Mouse (Mus musculus) retina, adult 2 months (tissue): Measurements from ENCODE around the gene Mocs1.

Experiments
- DNase-seq: peaks from one replicate; pipeline ENCODE4 v3.0.0-alpha.2; 2012; ENCODE audit warnings: low read depth, low spot score

Mocs1 gene

DNA sequence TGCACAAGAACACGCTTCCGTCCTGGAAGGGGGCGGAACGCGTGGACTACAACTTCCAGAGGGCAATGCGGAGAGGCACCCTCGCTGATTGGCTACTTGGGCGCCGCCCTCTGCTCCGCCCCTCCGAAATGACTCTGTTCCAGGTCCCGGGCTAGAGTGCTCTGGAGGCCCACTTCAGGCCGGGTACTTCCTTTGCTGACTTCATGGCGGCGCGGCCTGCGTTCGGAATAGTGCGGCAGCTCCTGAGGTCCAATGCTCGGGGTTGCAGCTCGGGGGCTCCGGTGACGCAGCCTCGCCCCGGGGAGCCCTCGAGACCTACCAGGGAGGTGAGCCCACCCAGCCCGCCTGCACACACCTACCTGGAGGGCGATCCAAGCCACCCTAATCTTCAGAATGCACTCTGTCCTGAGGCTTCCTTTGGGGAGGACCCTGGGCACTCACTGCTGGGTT lies at the start of gene Mocs1:
Mocs1 (plus strand) TSS at position 124 of the 450 bp plus-strand sequence.
- DNase-seq = peak; percentile 68

DNA sequence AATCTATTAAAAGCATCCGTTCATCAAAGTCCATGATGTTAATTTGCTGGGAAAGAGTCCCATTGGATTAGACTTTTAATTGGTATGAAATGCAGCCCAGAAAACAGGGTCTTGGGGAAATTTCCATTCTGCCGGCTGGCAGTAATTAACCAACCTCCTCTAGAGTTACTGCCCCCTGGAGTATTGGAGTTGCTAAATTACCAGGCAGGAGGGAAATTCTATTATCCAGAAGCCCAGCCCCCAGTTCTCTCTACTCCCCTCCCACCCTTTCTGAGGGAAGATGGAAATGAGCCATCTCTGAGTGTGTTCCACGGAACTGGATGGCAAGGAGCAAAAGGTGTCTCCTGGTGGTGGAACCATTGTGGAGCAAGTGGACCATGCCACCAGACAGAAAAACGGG lies 48.5 kb upstream of the Mocs1 start:
- DNase-seq = no peak

DNA sequence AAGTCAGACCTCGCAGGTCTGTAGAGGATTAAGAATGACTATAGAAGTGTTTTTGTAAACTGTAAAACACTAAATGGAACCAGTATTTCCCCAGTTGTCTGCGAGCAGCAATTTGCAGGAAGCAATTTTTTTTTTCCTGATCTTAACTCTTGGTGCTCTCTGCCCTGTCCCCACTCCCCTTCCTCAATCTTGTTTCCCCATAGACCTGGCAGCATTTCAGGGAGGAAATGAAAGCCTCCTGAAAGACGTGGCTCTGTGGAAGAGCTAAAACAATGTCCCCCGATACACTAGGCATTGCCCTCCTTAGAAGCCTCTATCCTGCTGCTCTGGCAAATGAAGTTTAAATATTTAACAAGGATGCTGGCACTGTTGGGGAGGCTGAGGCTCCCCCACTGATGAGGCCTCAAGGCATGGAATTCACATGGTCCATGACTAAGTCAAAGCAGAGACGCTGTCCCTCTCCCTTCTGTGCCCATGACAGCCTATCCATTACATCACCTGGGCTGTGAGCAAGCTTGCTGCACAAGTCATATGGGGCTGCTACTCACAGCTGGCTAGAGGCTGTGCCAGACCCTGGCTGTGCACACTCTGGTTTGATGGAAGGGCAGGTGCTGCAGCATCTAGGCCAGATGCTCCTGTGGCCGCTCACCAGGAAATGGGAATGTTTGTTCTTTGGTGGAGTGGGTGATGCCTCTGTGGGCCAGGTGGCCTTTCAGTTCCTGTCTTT lies 43.8 kb upstream of the Mocs1 start:
- DNase-seq = no peak

DNA sequence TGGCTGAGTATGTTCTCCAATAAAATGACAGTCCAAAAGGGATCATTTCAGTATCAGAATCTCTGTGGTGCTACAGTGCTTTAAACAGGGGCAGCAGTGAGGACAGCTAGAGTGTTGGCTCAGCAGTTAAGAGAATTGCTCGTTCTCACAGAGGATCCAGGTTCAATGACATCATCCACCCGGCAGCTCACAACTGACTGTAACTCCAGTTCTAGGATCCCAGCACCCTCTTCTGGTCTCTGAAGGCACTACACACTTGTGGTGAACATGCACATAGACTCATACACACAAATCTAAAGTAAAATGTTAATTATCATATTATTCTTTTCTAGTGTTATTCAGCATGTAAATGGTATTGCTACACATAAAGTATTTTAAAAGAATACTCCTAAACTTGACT lies 40.4 kb upstream of the Mocs1 start:
- DNase-seq = no peak

DNA sequence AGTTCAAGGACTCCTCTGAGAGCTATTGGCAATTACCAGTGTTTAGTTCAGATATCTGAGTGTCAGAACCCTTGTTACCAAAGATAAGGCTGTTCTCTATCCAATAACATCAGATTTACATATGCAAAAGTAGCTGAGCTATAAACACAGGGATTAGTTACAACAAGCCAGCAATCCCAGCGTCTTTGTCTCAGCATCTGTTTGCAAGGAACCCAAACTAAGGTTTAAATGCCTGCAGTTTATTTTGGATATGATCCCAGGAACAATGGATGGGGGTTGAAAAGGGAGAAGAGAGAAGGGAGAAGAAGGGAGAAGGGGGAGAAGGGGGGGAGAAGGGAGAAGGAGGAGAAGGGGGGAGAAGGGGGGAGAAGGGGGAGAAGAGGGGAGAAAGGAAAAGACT lies 35.4 kb upstream of the Mocs1 start:
- DNase-seq = no peak

DNA sequence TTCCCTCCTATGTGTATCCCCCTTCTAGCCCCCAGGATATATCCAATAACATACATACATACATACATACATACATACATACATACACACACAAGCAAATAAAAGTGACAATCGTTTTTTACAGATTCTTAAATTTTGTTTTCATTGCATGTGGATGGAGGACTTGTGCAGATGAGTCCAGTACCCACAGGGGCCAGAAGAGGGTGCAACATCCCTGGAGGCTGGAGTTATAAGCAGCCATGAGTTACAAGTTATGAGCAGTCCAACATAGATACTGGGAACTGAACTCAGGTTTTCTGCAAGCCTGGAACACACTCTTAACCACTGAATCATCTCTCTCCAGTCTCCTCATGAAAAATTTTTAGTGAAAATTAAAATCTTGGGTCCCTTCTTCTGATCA lies 33.3 kb upstream of the Mocs1 start:
- DNase-seq = no peak

DNA sequence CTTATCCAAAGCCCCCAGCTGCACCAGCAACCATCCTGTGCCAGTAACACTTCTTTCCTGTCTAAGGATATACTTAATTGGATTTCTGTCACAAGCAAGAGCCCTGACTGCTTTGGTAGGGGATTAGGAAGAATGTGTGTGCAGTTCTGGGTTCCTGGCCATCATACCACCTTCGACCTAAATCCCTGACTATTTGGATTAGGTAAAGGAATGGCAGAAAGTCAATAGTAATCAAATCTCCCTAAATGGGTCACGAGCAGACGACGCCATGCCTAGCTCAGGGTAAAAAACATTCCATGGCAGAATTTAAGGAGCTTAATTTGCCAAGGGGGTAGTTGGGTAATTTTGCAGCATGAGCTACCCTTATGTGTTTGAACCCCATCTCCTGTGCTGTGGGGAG lies 28.6 kb upstream of the Mocs1 start:
- DNase-seq = peak; percentile 32

DNA sequence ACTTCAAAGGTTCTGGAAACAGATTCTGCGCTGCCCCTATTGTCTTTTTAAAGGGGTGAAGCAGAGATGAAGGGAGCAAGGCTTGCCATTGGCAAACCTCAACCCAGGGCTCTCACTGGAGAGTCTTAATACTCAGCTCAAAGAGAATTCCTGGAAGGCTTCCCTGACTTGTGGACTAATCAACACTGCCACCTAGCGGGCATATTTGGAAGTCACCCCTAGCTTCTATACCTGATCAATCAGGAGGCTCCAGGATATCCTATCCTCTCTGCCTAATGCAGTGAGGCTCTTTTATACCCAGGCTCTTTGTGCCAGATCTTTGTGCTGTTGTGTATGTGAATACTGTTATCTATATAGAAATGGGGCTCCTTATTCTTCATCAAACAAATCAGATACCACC lies 28.0 kb upstream of the Mocs1 start:
- peak; percentile 66 for DNase-seq

DNA sequence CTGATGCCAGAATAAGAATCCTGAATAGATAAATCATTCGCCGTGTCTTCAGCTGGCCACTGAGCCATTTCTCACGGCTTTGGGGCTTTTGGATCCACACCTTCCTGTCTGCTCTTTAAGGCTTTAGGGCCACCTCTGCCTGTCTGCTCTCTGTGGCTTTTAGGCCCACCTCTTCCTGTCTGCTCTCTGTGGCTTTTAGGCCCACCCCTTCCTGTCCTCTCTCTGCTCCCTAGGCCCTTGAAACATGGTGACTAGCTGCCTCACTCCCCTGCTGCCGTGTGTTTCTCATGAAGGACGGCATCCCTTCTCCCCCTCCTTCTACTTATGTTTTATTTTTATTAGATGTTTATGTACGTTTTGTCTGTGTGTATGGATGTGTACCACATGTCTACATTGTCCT lies 25.0 kb upstream of the Mocs1 start:
- DNase-seq = no peak

DNA sequence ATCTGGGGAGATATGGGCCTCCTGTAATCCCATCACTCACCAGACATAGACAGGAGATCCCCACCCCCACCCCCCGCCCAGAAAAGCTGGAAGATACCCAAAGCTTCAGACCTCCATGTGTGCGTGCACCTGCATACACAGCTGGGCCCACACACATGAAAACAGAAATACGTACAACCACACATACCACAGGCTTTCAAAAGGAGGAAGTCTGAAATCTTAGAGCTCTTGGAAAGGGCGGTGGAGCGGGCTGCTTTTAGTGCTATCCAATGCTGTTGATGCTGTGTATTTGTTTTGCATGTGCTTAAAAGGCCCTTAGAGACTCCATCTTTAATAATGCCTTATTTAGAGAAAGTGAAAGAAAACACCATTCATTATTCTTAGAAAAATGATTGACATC lies 22.2 kb upstream of the Mocs1 start:
- DNase-seq = no peak

DNA sequence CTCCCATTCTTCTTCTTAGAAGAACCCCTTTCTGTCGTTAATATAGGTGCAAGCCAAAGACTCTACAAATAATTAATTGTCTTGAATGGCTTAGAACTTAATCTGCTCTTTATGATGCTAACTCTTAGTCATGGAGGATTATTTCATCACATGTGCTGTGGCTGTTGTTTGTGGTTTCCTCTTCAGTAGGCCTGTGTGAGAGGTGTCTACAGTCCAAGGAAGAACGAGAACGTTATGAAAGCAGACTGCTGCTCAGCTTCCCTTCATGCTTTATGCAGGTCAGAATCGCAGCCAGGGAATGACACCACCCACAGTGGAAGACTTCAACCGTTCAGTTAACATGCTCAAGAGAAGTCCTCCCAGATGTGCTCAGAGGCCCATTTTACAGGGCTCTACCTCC lies 15.2 kb upstream of the Mocs1 start:
- no peak for DNase-seq

DNA sequence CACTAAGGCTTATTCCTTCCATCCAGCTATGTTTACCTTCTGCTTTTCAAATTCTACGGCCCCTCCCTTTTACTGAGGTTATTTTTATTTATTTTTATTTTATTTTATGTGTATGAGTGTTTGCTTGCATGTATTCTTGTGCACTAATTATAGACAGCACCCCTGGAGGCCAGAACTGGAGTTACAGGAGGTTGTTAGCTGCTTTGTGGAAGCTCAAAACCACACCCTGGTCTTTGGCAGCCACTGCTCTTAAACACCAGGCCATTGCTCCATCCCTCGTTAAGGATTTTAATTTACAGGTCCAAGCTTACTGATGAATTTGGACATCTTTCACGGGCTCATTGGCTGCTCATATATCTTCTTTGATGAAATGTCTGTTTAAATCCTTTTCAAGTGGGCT lies 14.6 kb upstream of the Mocs1 start:
- no peak for DNase-seq

DNA sequence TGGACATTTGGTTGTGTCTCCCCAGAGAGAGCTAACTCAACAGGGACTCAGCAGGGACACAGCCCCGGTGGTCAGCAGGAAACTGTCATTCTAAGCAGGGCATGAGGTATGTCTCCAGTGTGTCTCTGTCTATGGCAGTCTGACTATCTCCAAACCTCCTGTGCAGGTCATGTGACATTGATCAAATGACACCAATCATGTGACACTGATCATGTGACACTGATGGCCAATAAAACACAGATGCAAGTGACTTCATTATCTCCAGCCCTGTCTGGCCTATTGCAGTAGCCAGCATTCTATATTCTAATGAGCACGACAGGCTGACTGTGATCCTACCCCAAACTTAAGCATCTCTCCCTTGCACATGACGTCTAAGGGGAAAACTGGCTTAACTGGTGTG lies 11.9 kb upstream of the Mocs1 start:
- DNase-seq = no peak

DNA sequence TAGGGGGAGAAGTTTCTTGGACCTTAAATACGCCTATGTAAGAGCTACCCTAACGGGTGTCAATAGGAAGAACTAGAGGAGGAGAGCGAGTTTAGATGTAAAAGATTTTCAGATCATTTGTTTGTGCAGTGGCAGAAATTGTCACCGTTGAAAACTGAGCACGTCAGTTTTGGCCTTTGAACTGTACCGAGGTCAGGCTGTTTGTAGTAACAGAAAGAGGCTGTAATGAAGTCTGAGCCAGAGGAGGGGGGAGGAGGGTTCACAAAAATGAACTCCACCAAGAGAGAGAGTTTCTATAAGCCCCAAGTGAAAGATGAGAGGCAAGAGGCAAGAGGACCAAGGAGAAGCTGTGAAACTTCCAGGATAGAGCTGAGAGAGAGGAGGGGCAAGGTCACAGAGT lies 8.3 kb upstream of the Mocs1 start:
- no peak for DNase-seq

DNA sequence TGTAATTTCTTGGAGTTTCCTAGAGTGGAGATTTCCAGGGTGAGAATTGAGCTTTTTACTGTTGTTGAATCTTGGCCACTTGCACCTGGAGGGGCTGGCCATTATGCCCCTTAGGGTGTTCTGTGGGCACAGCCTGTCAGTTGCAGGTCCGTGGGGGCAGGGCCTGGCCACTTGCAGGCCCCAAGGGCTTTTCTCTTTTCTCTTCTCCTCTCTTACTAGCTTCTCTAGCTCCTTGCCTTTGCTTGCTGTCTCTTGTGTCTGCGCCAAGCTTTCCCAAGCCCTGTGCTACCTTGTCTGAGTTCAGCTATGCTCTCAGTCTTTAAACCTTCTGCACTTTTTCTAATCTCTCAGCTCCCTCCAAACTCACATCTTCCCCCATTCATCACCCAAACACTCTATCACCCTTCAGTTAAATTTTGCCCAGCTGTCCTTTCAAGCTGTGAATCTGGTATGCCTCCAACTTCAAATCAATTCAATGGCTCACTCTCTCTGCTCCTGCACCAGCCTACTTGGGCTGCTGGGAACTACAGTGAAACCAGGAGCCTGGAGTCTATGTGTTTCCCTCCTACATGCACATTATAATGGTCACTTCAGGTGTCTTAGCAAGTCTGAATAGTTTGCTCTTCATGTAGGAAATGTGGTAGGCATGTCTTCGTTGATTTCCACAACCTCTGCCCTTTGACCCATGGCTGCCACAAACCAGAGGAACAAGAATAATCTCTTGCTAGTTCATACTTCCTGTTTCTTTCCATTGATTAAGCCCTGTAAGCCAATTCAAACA lies 5.7 kb upstream of the Mocs1 start:
- no peak for DNase-seq

DNA sequence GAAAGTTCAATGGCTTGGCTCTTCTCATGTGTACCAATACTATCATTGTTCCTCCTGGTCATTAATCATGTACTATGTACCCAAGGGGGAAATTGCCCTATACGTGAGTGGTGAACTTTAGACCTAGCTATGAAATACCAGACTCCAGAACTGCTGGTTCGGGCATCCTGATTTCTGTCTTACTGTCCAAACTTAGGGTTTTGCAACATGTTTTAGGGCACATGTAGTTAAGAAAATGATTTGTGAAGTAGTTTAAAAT lies 5.2 kb upstream of the Mocs1 start:
- DNase-seq = no peak

DNA sequence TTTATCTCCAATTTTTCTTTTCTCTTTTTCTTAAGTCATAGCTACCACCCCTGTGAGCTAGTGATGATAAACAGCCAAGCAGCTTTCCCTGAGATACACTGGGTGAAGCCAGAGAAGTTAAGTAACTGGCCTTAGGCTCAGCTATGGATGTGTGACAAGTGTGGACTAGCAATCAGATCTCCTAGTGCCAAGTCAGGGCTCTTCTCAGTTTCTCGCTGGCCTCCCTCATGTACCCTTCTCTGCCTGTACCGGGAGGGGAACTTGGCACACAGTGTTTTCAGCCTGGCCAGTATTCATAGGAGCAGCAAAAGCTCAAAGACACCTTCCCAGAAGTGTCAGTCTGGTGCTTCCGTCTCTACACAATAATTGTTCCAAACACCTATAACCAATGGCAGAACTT lies 4.3 kb upstream of the Mocs1 start:
- DNase-seq = no peak

DNA sequence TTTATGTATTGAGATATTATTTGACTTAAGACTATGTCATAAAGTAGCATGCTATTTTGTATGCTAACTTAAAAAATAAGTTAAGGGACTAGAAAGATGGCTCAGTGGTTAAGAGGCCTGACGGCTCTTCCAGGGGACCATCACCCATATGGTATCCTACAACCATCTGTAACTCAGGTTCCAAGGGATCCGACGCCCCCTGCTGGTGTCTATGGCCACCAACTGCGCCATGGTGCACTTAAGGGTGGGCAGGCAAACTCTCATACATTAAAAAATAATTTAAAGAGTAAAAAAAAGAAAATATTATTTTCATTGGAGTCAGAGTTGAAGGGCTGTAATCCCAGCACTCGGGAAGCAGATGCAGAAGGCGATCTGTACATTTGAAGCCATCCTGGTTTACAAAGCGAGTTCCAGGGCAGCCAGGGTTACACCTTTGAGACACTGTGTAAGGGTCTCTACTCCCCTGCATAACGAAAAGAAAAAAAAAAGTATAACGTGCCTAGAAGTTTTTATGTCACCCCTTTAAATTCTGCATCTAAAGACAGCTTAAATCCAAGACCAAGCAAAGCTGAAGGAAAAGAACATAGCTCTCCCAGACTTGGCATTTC lies 427 bp upstream of the Mocs1 start:
- DNase-seq = no peak

DNA sequence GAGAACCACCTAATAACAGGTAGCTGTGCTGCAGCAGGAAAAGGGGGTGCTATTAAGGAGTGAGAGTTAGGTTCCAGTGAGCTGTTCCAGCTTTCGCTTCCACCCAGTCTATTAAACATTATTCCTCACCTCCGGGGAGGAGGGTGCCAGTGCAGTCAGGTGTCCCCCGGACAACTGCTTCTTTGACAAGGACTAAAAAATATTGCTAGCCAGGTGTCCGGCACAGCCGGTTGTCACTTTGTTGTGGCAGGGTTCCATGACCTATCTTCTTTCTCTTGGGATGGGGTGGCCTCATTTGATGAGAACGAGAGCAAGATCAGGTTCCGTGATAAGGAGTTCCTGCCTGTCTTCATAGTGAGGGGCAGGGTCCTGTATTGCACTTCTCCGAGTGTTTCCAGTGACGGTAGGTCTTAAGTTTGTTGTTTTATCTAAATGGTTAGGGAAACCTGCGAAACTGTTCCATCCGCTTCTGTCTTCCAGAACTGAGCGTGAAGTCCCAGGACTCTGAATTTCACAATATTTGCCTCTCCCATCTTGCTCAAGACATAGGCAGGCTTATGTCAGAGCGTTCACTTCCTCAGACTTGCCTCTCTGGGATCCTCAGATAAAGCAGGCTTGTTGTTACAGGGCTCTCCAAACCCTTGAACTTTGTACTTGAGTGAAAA lies 721 bp downstream of the Mocs1 start:
- no peak for DNase-seq

DNA sequence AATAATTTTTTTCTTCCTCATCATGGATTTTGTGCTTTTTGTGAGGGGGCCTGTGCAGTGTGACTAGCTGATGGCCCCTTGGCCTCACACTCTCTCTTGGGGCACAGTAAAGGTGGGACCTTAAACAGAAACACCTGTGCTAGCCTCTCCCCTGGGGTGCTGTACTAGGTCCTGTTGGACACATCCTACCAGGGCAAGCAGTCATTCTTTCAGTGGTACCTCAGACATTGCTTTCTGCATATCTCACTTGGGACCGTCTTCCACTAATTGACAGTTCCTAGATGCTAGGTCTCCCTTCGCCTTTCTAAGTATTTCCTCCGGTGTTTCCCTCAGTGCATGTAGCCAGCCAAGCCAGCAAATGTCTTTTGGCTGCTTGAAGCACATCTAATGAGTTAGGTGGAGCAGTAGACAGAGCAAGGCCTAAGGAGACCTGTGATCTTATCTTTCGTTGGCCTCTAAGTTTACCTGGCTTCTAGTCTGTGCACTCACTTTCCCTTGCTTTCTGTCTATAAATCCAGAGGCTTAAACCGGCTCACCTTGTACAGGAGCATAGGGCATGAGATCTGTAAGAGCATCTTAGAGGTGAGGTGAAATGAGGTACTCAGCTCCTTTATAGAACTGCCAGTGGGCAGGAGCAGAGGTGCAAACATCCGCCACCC lies 1.4 kb downstream of the Mocs1 start:
- no peak for DNase-seq

DNA sequence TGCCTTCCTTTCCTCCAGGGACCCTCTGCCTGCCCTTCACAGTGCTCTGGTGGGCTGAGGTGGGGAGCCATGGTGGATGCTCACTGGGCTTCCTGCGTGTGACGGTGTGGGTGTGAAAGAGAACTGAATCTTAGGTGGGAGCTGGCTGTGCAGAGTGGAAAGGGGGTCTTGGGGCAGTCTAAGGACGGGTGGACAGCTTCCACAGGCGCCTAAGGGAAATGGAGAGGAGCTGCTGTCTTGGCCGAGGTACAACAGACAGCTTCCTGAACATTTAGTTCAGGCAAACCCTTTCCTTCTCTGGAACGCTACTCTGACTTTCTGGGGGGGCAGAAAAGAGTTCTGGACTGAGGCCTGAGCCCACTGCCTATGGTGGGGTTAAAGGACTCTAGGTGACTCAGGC lies 2.0 kb downstream of the Mocs1 start:
- no peak for DNase-seq

DNA sequence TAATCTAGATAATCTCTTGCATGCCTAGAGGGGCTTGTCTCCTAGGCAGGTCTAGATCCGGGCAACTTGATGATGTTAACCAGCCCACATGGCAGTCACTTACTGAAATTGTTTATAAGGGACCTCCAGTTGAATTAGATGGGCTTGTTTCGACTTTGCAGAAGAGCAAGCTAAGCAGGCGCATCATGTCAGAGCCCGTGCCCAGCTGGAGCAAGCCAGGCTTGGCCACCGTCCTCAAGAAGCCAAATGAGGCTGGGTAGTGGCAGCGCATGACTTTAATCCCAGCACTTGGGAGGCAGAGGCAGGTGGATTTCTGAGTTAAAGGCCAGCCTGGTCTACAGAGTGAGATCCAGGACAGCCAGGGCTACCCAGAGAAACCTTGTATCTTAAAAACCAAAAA lies 3.0 kb downstream of the Mocs1 start:
- no peak for DNase-seq
